Mouse (Mus musculus): Measurements from ENCODE around the gene Gm973.

DNA sequence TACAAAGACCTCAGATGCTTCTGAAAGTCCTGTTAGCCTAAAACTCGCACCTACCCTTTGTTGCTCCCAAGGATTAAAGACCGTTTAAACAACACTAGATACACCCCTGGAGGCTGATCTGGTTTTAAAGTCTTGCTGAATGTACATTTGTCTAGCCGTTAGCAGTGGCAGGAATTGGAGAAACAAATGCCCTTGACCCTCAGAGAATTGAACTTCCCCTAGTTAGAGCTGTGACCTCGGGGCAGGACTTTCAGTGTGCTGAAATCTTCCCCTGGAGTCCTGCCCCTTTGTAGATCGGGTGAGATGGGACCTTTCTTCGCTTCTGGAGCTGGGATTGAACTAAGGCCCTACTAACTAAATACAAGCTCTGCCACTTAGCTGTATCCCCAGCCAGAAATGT lies 113.1 kb downstream of the Gm973 start:
- TF ChIP-seq CTCF (IDR thresholded peaks at IDR 0.05), result no peak
- TF ChIP-seq EP300 (IDR thresholded peaks at IDR 0.05), result no peak
